Mouse (Mus musculus) forebrain, embryonic 16.5 days (tissue): Measurements from ENCODE around the gene Pdzd2. TPM values are rescaled to one million over a fixed set of nuclear protein-coding genes. Genes with fewer than 3 reads are reported as not detected.

Source experiments
- ATAC-seq: fragments of 200-750 bp; cut with Nextera tagmentation; 2 replicates; pipeline ENCODE4 v1.8.0; 2017; ENCODE audit warnings: mild to moderate bottlenecking, moderate library complexity
- H3K27ac ChIP-seq: fragments of 300-500 bp; sonication (generic); 2 replicates; pipeline ENCODE4 v1.5.1; 2014; ENCODE audit warnings: low read length, control low read depth
- H3K27me3 ChIP-seq: fragments of 300-500 bp; sonication (generic); replicated peaks from 2 replicates; pipeline ENCODE4 v1.6.1; 2014; ENCODE audit warnings: low read length; ENCODE audit not compliant: control insufficient read depth, insufficient read depth
- H3K36me3 ChIP-seq: fragments of 300-500 bp; sonication (generic); 2 replicates; pipeline ENCODE4 v1.6.1; 2014; ENCODE audit not compliant: control insufficient read depth, insufficient read depth
- H3K4me1 ChIP-seq: fragments of 300-500 bp; sonication (generic); replicated peaks from 2 replicates; pipeline ENCODE4 v1.6.1; 2014; ENCODE audit warnings: low read length; ENCODE audit not compliant: control insufficient read depth, insufficient read depth
- H3K4me2 ChIP-seq: fragments of 300-500 bp; sonication (generic); 2 replicates; pipeline ENCODE4 v1.6.1; 2014; ENCODE audit warnings: mild to moderate bottlenecking, low read length, control low read depth
- H3K4me3 ChIP-seq: fragments of 300-500 bp; sonication (generic); replicated peaks from 2 replicates; pipeline ENCODE4 v1.5.1; 2014; ENCODE audit warnings: mild to moderate bottlenecking, low read length, control low read depth
- H3K9ac ChIP-seq: fragments of 300-500 bp; sonication (generic); replicated peaks from 2 replicates; pipeline ENCODE4 v1.6.1; 2014; ENCODE audit warnings: low read depth, low read length, control low read depth
- H3K9me3 ChIP-seq: fragments of 300-500 bp; sonication (generic); 2 replicates; pipeline ENCODE4 v1.6.1; 2016; ENCODE audit warnings: low read length; ENCODE audit not compliant: control insufficient read depth
- WGBS: fragments of 180-500 bp; shearing (Covaris S2); extraction: QIAGEN DNeasy Blood & Tissue Kit; methylation state at CpG from one replicate; pipeline ENCODE4 v1.1.7; 2014; 5-methylcytosine and 5-hydroxymethylcytosine counted together
- polyA plus RNA-seq: library from polyadenylated mRNA; unstranded; fragments of >200 nt; fragmentation: Nextera tagmentation; extraction: Ambion mirVana; gene quantifications from 2 replicates; pipeline ENCODE4 v1.2.1, GENCODE M21; 2015

Gene Pdzd2
- polyA plus RNA-seq, 1 experiment from 2014 or later, result 8.1 TPM

GRCm38 (mm10) chr15:12640755-12641154, 99.0 kb downstream of the Pdzd2 start:
- H3K9me3 ChIP-seq, result no peaks in the 10 kb centered on the region
- H3K27me3 ChIP-seq, result no peaks in the 10 kb centered on the region
- no peak overlapping the region for H3K4me2 ChIP-seq
- H3K36me3 ChIP-seq, result no peaks in the 10 kb centered on the region
- H3K9ac ChIP-seq, result no peak overlapping the region
- H3K4me1 ChIP-seq, result no peaks in the 10 kb centered on the region
- WGBS, result 76% methylated on average over 7 of the region's 7 CpGs
- ATAC-seq, result peak; percentile 84
- peak overlapping the region; percentile 5 for H3K27ac ChIP-seq
- no peak overlapping the region for H3K4me3 ChIP-seq

- Histone ChIP-seq H3K27ac (no peak overlapping the region), H3K9me3 (no peaks in the 10 kb centered on the region), H3K9ac (no peak overlapping the region), H3K4me2 (no peak overlapping the region), H3K27me3 (no peaks in the 10 kb centered on the region), H3K4me1 (no peaks in the 10 kb centered on the region), H3K4me3 (no peak overlapping the region), H3K36me3 (no peaks in the 10 kb centered on the region)
- WGBS, result 87% methylated on average over 3 of the region's 3 CpGs
- ATAC-seq, result no peak
These were observed 99.9 kb downstream of the Pdzd2 start for GRCm38 (mm10) chr15:12639776-12640175.

- WGBS, result 90% methylated on average over 8 of the region's 8 CpGs
- ATAC-seq, result no peak
- Histone ChIP-seq H3K4me2 (no peak overlapping the region), H3K9me3 (no peaks in the 10 kb centered on the region), H3K4me3 (no peak overlapping the region), H3K9ac (no peak overlapping the region), H3K4me1 (0 out of 2 replicates have a peak, but pooled peaks cover 2% of the 10 kb centered on the region), H3K27me3 (no peaks in the 10 kb centered on the region), H3K36me3 (no peaks in the 10 kb centered on the region), H3K27ac (no peak overlapping the region)
These were observed 100.5 kb downstream of the Pdzd2 start for GRCm38 (mm10) chr15:12639181-12639580.

GRCm38 (mm10) chr15:12638370-12639030, 101.2 kb downstream of the Pdzd2 start:
- H3K9me3 ChIP-seq, result no peaks in the 10 kb centered on the region
- H3K4me3 ChIP-seq, result no peak overlapping the region
- 93% methylated on average over 14 of the region's 14 CpGs for WGBS
- no peak overlapping the region for H3K4me2 ChIP-seq
- no peak for ATAC-seq
- H3K9ac ChIP-seq, result no peak overlapping the region
- 0 out of 2 replicates have a peak, but pooled peaks cover 2% of the 10 kb centered on the region for H3K4me1 ChIP-seq
- no peak overlapping the region for H3K27ac ChIP-seq
- H3K36me3 ChIP-seq, result no peaks in the 10 kb centered on the region
- no peaks in the 10 kb centered on the region for H3K27me3 ChIP-seq

GRCm38 (mm10) chr15:12637511-12637910, 102.2 kb downstream of the Pdzd2 start:
- 94% methylated on average over 8 of the region's 8 CpGs for WGBS

GRCm38 (mm10) chr15:12636386-12636785, 103.3 kb downstream of the Pdzd2 start:
- WGBS, result 91% methylated on average over 5 of the region's 5 CpGs
- H3K27me3 ChIP-seq, result no peaks in the 10 kb centered on the region
- H3K9me3 ChIP-seq, result no peaks in the 10 kb centered on the region
- H3K27ac ChIP-seq, result no peak overlapping the region
- H3K4me1 ChIP-seq, result 0 out of 2 replicates have a peak, but pooled peaks cover 2% of the 10 kb centered on the region
- ATAC-seq, result no peak
- no peaks in the 10 kb centered on the region for H3K36me3 ChIP-seq
- H3K9ac ChIP-seq, result no peak overlapping the region
- H3K4me2 ChIP-seq, result no peak overlapping the region
- no peak overlapping the region for H3K4me3 ChIP-seq

More at GRCm38 (mm10) chr15:12637511-12637910, 102.2 kb downstream of the Pdzd2 start:
- Histone ChIP-seq H3K9ac (no peak overlapping the region), H3K27ac (no peak overlapping the region), H3K36me3 (no peaks in the 10 kb centered on the region), H3K27me3 (no peaks in the 10 kb centered on the region), H3K9me3 (no peaks in the 10 kb centered on the region), H3K4me3 (no peak overlapping the region), H3K4me2 (no peak overlapping the region), H3K4me1 (0 out of 2 replicates have a peak, but pooled peaks cover 2% of the 10 kb centered on the region)
- no peak for ATAC-seq

GRCm38 (mm10) chr15:12634921-12635320, 104.8 kb downstream of the Pdzd2 start:
- ATAC-seq, result peak; percentile 48; the same call in 1 of the 2 replicates
- 65% methylated on average over 8 of the region's 8 CpGs for WGBS
- H3K27me3 ChIP-seq, result no peaks in the 10 kb centered on the region

GRCm38 (mm10) chr15:12629164-12629563, 110.6 kb downstream of the Pdzd2 start:
- Histone ChIP-seq H3K4me2 (no peak overlapping the region), H3K4me3 (no peak overlapping the region), H3K27ac (no peak overlapping the region), H3K9ac (no peak overlapping the region), H3K36me3 (no peaks in the 10 kb centered on the region), H3K4me1 (no peaks in the 10 kb centered on the region), H3K9me3 (no peaks in the 10 kb centered on the region), H3K27me3 (no peaks in the 10 kb centered on the region)
- no peak for ATAC-seq
- 81% methylated on average over 7 of the region's 7 CpGs for WGBS

More at GRCm38 (mm10) chr15:12634921-12635320, 104.8 kb downstream of the Pdzd2 start:
- H3K4me3 ChIP-seq, result no peak overlapping the region
- no peak overlapping the region for H3K4me2 ChIP-seq
- H3K36me3 ChIP-seq, result no peaks in the 10 kb centered on the region
- H3K4me1 ChIP-seq, result 0 out of 2 replicates have a peak, but pooled peaks cover 2% of the 10 kb centered on the region
- H3K27ac ChIP-seq, result no peak overlapping the region
- no peaks in the 10 kb centered on the region for H3K9me3 ChIP-seq
- H3K9ac ChIP-seq, result no peak overlapping the region

GRCm38 (mm10) chr15:12628451-12628850, 111.3 kb downstream of the Pdzd2 start:
- 97% methylated on average over 7 of the region's 7 CpGs for WGBS
- H3K9ac ChIP-seq, result no peak overlapping the region
- no peak for ATAC-seq
- H3K9me3 ChIP-seq, result no peaks in the 10 kb centered on the region
- no peaks in the 10 kb centered on the region for H3K36me3 ChIP-seq
- no peak overlapping the region for H3K4me2 ChIP-seq
- no peak overlapping the region for H3K27ac ChIP-seq
- H3K4me3 ChIP-seq, result no peak overlapping the region
- H3K4me1 ChIP-seq, result no peaks in the 10 kb centered on the region
- H3K27me3 ChIP-seq, result no peaks in the 10 kb centered on the region
